Mouse (Mus musculus): ENCODE data around the gene Xlr4c. TPM values are rescaled to one million over a fixed set of nuclear protein-coding genes. Genes with fewer than 3 reads are reported as not detected.
"Not testable (repeated sequence)": the region's sequence is repeated elsewhere in the genome, so short reads cannot be mapped to it uniquely, and the experiment has no call there.

Xlr4c gene
- polyA plus RNA-seq (2014; fragmentation: Nextera tagmentation; extraction: Ambion mirVana): 0.55 and 2.1 TPM in 2 replicates

DNA sequence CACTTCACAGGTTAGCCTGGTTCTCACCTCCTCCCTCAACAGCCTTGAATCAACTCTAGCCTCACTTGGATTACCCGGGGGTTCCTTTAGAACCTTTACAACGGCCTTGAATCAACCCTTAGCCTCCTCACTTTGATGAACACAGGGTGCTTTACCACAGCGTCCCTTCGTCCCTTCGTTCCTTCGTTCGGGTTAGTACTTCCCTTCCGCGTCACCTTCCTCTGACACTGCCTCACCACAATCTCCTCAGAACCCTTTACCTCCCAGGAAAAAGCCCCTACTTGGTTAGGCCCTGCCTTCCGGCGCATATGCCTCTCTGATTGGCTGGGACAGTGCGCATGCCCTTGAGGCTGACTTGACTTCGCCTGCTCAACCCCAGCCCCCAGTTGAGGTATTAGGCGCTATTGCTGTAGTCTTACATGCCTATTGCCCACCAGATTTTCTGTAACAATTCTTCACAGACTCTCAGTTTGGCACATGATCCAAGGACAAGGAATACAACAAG, at the start of gene Xlr4c:
Gene Xlr4c, minus strand, starts transcription at position 310 of the 505 bp plus-strand sequence.
- DNase-seq (ENCODE audit: low spot score); H3K4me3 ChIP-seq (ENCODE audit: low read depth, low read length); H3K27me3 ChIP-seq (replicated peaks; ENCODE audit: control insufficient read depth, insufficient read depth, low read length); H3K27ac ChIP-seq (ENCODE audit: low read depth); H3K4me1 ChIP-seq (replicated peaks; ENCODE audit: control insufficient read depth, insufficient read depth, low read length); H3K36me3 ChIP-seq (ENCODE audit: control insufficient read depth, insufficient read depth, low read length); H3K9ac ChIP-seq (ENCODE audit: low read length); H3K9me3 ChIP-seq (ENCODE audit: control insufficient read depth, low read length); ATAC-seq (replicated peaks; ENCODE audit: low FRiP score, low TSS enrichment, low read depth); H3K4me2 ChIP-seq (ENCODE audit: low read length): not testable (repeated sequence)
- 79% methylated on average over 10 of the region's 14 CpGs for WGBS

DNA sequence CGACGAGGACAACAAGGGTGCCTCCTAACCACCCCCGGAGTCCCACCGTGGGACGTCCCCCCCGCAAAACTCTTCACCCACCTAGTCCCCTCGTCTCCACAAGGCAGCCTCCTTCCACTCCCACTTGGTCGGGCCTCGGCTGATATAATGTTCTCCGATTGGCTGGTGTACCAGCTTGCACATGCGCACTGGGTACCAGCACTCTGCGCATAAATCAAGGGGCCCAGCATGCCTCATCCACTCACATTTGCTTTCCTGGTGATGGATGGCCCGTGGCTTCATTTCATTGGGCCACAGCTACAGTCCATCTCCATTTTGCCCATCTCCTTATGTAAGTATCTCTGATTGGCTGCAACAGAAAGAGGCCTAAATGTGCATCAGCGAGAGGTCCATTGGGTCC, 22.3 kb upstream of the Xlr4c start, which contains the start of gene Xlr3c:
Gene Xlr3c, minus strand, starts transcription at position 121 of the 400 bp plus-strand sequence.
- not testable (repeated sequence) for DNase-seq (ENCODE audit: low spot score); H3K27me3 ChIP-seq (replicated peaks; ENCODE audit: control insufficient read depth, insufficient read depth, low read length); H3K4me2 ChIP-seq (ENCODE audit: low read length); H3K9ac ChIP-seq (ENCODE audit: low read length); H3K4me1 ChIP-seq (replicated peaks; ENCODE audit: control insufficient read depth, insufficient read depth, low read length); H3K36me3 ChIP-seq (ENCODE audit: control insufficient read depth, insufficient read depth, low read length); H3K4me3 ChIP-seq (ENCODE audit: low read depth, low read length); H3K9me3 ChIP-seq (ENCODE audit: control insufficient read depth, low read length); H3K27ac ChIP-seq (ENCODE audit: low read depth); ATAC-seq (replicated peaks; ENCODE audit: low FRiP score, low TSS enrichment, low read depth)
- WGBS: 86% methylated on average over 12 of the region's 14 CpGs

DNA sequence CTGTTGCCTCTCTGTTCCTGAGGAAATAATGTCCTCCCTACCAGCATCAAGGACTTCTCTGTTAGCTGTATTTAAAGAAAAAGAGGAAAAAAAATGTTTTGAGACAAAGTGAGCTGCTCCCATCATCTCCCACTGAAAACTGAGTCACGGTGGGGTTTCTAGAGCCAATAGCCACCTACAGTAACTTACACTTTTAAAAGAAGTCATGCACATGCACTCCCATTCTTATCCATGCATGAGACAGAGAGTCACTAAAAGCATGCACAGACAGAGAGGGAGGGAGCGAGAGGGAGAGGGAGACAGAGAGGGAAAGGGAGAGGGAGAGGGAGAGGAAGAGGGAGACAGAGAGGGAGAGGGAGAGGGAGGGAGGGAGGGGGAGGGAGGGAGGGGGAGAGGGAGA, 19.5 kb upstream of the Xlr4c start:
- H3K4me3 ChIP-seq (ENCODE audit: low read depth, low read length); ATAC-seq (replicated peaks; ENCODE audit: low FRiP score, low TSS enrichment, low read depth); H3K36me3 ChIP-seq (ENCODE audit: control insufficient read depth, insufficient read depth, low read length); H3K4me2 ChIP-seq (ENCODE audit: low read length); H3K9me3 ChIP-seq (ENCODE audit: control insufficient read depth, low read length); H3K9ac ChIP-seq (ENCODE audit: low read length); H3K27ac ChIP-seq (ENCODE audit: low read depth); DNase-seq (ENCODE audit: low spot score); H3K27me3 ChIP-seq (replicated peaks; ENCODE audit: control insufficient read depth, insufficient read depth, low read length); H3K4me1 ChIP-seq (replicated peaks; ENCODE audit: control insufficient read depth, insufficient read depth, low read length): not testable (repeated sequence)
- 86% methylated on average over 1 of the region's 2 CpGs for WGBS

DNA sequence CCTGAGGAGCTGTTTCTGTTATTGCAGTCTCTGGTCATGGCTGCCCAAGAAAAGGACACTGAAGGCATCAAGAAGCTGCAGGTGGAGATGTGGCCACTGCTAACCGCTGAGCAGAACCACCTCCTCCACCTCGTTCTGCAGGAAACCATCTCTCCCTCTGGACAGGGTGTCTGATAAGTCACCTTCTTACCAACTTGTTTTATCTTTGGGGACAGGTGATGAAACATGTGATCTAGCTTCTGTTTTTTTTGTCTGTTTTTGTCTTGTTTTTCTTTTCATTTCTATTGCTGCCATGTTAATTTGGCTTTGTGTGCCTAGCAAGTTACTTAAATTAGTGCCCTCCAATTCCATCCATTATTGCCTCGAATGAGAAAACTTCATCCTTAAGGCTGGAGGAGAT, 13.6 kb downstream of the Xlr4c start:
- ATAC-seq (replicated peaks; ENCODE audit: low FRiP score, low TSS enrichment, low read depth) (no peak), DNase-seq (ENCODE audit: low spot score) (no peak)
- H3K9me3 ChIP-seq (ENCODE audit: control insufficient read depth, low read length): no peaks in the 10 kb centered on the region
- H3K36me3 ChIP-seq (ENCODE audit: control insufficient read depth, insufficient read depth, low read length): no peaks in the 10 kb centered on the region
- H3K9ac ChIP-seq (ENCODE audit: low read length): peak overlapping the region; percentile 56
- H3K27ac ChIP-seq (ENCODE audit: low read depth): no peak overlapping the region
- peak overlapping the region; percentile 67 for H3K4me2 ChIP-seq (ENCODE audit: low read length)
- WGBS: 32% methylated on average over 3 of the region's 3 CpGs
- peak overlapping the region; percentile 55 for H3K4me3 ChIP-seq (ENCODE audit: low read depth, low read length)
- H3K4me1 ChIP-seq (replicated peaks; ENCODE audit: control insufficient read depth, insufficient read depth, low read length): no peaks in the 10 kb centered on the region
- H3K27me3 ChIP-seq (replicated peaks; ENCODE audit: control insufficient read depth, insufficient read depth, low read length): peaks cover 5% of the 10 kb centered on the region; the same call in 1 of the 2 replicates

DNA sequence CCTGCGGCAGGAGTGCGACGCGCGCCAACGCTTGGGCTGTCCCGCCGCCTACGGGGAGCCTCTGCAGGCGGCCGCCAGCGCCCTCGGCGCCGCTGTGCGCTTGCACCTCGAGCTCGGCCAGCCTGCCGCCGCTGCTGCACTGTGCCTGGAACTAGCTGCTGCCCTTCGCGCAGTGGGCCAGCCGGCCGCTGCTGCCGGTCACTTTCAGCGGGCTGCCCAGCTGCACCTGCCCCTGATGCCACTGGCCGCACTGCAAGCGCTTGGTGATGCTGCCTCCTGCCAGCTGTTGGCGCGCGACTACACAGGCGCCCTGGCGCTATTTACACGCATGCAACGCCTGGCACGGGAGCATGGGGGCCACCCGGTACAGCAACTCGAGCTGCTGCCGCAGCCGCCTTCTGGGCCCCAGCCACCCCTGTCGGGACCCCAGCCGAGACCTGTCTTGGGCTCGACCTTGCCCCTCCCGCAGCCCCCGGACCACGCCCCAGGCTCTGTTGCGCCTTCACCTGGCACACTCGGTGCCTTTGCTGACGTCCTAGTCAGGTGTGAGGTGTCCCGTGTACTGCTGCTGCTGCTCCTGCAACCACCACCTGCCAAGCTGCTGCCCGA, 14.2 kb downstream of the Xlr4c start:
- no peaks in the 10 kb centered on the region for H3K9me3 ChIP-seq (ENCODE audit: control insufficient read depth, low read length)
- peak; percentile 65 for ATAC-seq (replicated peaks; ENCODE audit: low FRiP score, low TSS enrichment, low read depth)
- WGBS: 13% methylated on average over 44 of the region's 51 CpGs
- H3K27me3 ChIP-seq (replicated peaks; ENCODE audit: control insufficient read depth, insufficient read depth, low read length): peaks cover 5% of the 10 kb centered on the region; the same call in 1 of the 2 replicates
- peak overlapping the region; percentile 67 for H3K4me2 ChIP-seq (ENCODE audit: low read length)
- DNase-seq (ENCODE audit: low spot score): peak; percentile 72
- no peaks in the 10 kb centered on the region for H3K36me3 ChIP-seq (ENCODE audit: control insufficient read depth, insufficient read depth, low read length)
- peak overlapping the region; percentile 56 for H3K9ac ChIP-seq (ENCODE audit: low read length)
- H3K4me1 ChIP-seq (replicated peaks; ENCODE audit: control insufficient read depth, insufficient read depth, low read length): no peaks in the 10 kb centered on the region
- peak overlapping the region; percentile 55 for H3K4me3 ChIP-seq (ENCODE audit: low read depth, low read length)
- H3K27ac ChIP-seq (ENCODE audit: low read depth): peak overlapping the region; percentile 78

DNA sequence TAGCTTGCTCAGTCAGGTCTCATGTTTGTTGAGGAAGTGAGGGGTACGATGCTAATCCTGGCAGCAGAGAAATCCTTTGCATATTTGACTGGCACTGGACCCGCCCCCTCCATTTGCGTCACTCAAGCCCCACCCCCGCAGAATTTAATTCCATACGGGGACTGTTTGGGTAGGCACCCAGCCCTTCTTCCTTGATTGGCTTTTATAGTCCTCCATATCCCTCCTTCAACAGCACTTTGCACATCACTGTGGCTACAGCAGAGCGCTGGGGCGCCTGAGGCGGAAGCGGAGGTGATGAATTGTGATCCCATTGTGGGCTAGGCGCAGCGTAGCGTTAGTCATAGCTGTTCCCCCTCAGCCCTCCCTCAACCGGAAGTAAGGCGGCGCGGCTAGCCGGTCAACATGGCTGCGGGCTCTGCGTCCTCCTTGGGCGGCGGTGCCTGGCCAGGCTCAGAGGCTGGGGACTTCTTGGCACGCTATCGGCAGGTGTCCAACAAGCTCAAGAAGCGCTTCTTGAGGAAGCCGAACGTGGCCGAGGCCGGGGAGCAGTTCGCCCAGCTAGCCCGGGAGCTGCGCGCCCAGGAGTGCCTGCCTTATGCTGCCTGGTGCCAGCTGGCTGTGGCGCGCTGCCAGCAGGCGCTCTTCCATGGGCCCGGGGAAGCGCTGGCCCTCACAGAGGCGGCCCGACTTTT, 14.9 kb downstream of the Xlr4c start, which contains the start of gene F8a:
Gene F8a, plus strand, starts transcription at position 378 of the 692 bp plus-strand sequence.
- H3K4me2 ChIP-seq (ENCODE audit: low read length): peak within 1 kb of the TSS; percentile 67
- peak within 1 kb of the TSS; percentile 56 for H3K9ac ChIP-seq (ENCODE audit: low read length)
- WGBS: 12% methylated on average over 35 of the region's 39 CpGs
- DNase-seq (ENCODE audit: low spot score): peak; percentile 88
- peak; percentile 94 for ATAC-seq (replicated peaks; ENCODE audit: low FRiP score, low TSS enrichment, low read depth)
- H3K4me1 ChIP-seq (replicated peaks; ENCODE audit: control insufficient read depth, insufficient read depth, low read length): no peaks in the 10 kb centered on the region
- no peaks in the 10 kb centered on the region for H3K36me3 ChIP-seq (ENCODE audit: control insufficient read depth, insufficient read depth, low read length)
- peaks cover 5% of the 10 kb centered on the region; the same call in 1 of the 2 replicates for H3K27me3 ChIP-seq (replicated peaks; ENCODE audit: control insufficient read depth, insufficient read depth, low read length)
- H3K4me3 ChIP-seq (ENCODE audit: low read depth, low read length): peak within 1 kb of the TSS; percentile 55
- H3K27ac ChIP-seq (ENCODE audit: low read depth): peak within 1 kb of the TSS; percentile 78
- no peaks in the 10 kb centered on the region for H3K9me3 ChIP-seq (ENCODE audit: control insufficient read depth, low read length)

DNA sequence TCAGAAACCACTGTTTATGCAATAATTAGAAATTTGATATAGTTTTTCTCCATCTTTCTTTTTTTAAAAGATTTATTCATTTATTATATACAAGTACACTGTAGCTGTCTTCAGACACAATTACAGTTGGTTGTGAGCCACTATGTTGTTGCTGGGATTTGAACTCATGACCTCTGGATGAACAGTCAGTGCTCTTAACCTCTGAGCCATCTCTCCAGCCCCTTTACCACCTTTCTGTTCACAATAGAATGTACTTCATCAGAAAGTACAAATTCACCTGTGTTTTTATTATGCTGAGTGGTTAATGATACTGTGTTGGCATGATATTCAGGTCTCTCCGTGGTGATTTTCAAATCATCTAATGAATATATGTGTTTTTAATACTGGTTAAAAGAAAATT, 17.6 kb downstream of the Xlr4c start:
- Histone ChIP-seq H3K4me1 (replicated peaks; ENCODE audit: control insufficient read depth, insufficient read depth, low read length) (no peaks in the 10 kb centered on the region), H3K4me3 (ENCODE audit: low read depth, low read length) (no peak overlapping the region), H3K9me3 (ENCODE audit: control insufficient read depth, low read length) (no peaks in the 10 kb centered on the region), H3K27ac (ENCODE audit: low read depth) (no peak overlapping the region), H3K9ac (ENCODE audit: low read length) (no peak overlapping the region), H3K36me3 (ENCODE audit: control insufficient read depth, insufficient read depth, low read length) (no peaks in the 10 kb centered on the region), H3K27me3 (replicated peaks; ENCODE audit: control insufficient read depth, insufficient read depth, low read length) (peaks cover 5% of the 10 kb centered on the region; the same call in 1 of the 2 replicates), H3K4me2 (ENCODE audit: low read length) (no peak overlapping the region)
- WGBS: 50% methylated on average over 1 of the region's 1 CpGs
- ATAC-seq (replicated peaks; ENCODE audit: low FRiP score, low TSS enrichment, low read depth) (no peak), DNase-seq (ENCODE audit: low spot score) (no peak)

DNA sequence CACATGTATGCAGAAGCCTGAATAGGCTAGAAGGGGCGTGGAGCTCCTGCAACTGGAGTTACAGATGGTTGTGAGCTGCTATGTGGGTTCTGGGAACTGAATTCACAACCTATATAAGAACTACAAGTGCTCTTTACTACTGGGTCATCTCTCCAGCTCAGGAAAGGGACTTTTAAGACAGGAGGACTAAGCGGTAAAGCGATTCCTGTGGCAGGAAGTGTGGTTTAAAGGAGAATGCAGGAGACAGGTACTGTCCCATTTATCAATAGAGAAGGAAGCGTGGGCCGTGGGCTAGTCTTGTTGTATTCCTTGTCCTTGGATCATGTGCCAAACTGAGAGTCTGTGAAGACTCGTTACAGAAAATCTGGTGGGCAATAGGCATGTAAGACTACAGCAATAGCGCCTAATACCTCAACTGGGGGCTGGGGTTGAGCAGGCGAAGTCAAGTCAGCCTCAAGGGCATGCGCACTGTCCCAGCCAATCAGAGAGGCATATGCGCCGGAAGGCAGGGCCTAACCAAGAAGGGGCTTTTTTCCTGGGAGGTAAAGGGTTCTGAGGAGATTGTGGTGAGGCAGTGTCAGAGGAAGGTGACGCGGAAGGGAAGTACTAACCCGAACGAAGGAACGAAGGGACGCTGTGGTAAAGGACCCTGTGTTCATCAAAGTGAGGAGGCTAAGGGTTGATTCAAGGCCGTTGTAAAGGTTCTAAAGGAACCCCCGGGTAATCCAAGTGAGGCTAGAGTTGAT, 28.9 kb downstream of the Xlr4c start, which contains the start of gene Xlr4b:
Gene Xlr4b, plus strand, starts transcription at position 515 of the 746 bp plus-strand sequence.
- ATAC-seq (replicated peaks; ENCODE audit: low FRiP score, low TSS enrichment, low read depth); H3K9me3 ChIP-seq (ENCODE audit: control insufficient read depth, low read length); H3K36me3 ChIP-seq (ENCODE audit: control insufficient read depth, insufficient read depth, low read length); H3K27ac ChIP-seq (ENCODE audit: low read depth); H3K4me1 ChIP-seq (replicated peaks; ENCODE audit: control insufficient read depth, insufficient read depth, low read length); H3K27me3 ChIP-seq (replicated peaks; ENCODE audit: control insufficient read depth, insufficient read depth, low read length); H3K9ac ChIP-seq (ENCODE audit: low read length); H3K4me3 ChIP-seq (ENCODE audit: low read depth, low read length); DNase-seq (ENCODE audit: low spot score); H3K4me2 ChIP-seq (ENCODE audit: low read length): not testable (repeated sequence)
- 71% methylated on average over 11 of the region's 19 CpGs for WGBS

Data from intestine, embryonic 14.5 days (tissue).